Mouse (Mus musculus) CH12.LX (cell line): ENCODE data around the gene Dnajc5.

Experiments used
- CHD1 ChIP-seq: IDR thresholded peaks from 2 replicates; pipeline ENCODE4 v1.6.1; 2012; ENCODE audit warnings: low read depth, low read length, improper control_type of control experiment, inconsistent platforms
- CHD2 ChIP-seq: IDR thresholded peaks from 2 replicates; pipeline ENCODE4 v1.6.1; 2011; ENCODE audit warnings: low read length, improper control_type of control experiment
- CTCF ChIP-seq, 2 experiments: IDR thresholded peaks in 1 of 2; conservative IDR thresholded peaks in 1 of 2; 2 replicates each; pipeline ENCODE4 v1.5.1; 2011 to 2012; ENCODE audit warnings: low read depth in 2 of 2, low read length in 2 of 2, improper control_type of control experiment in 1 of 2, inconsistent platforms in 1 of 2, mild to moderate bottlenecking in 1 of 2, moderate library complexity in 1 of 2
- GABPA ChIP-seq: IDR thresholded peaks from 2 replicates; pipeline ENCODE4 v1.6.1; 2012; ENCODE audit warnings: low read depth, low read length, improper control_type of control experiment, inconsistent platforms; ENCODE audit not compliant: insufficient replicate concordance
- MAZ ChIP-seq: IDR thresholded peaks from 2 replicates; pipeline ENCODE4 v1.6.1; 2012; ENCODE audit warnings: low read depth, mild to moderate bottlenecking, inconsistent platforms, low read length, improper control_type of control experiment, moderate library complexity
- MXI1 ChIP-seq: IDR thresholded peaks from 2 replicates; pipeline ENCODE4 v1.6.1; 2011; ENCODE audit warnings: mild to moderate bottlenecking, low read depth, low read length, improper control_type of control experiment
- POLR2A ChIP-seq: IDR thresholded peaks from 2 replicates; pipeline ENCODE4 v1.6.1; 2011; ENCODE audit warnings: low read depth, mild to moderate bottlenecking, improper control_type of control experiment, low read length
- TCF12 ChIP-seq: IDR thresholded peaks from 2 replicates; pipeline ENCODE4 v1.6.1; 2014; ENCODE audit warnings: low read depth, mild to moderate bottlenecking, inconsistent platforms, low read length, improper control_type of control experiment

DNA sequence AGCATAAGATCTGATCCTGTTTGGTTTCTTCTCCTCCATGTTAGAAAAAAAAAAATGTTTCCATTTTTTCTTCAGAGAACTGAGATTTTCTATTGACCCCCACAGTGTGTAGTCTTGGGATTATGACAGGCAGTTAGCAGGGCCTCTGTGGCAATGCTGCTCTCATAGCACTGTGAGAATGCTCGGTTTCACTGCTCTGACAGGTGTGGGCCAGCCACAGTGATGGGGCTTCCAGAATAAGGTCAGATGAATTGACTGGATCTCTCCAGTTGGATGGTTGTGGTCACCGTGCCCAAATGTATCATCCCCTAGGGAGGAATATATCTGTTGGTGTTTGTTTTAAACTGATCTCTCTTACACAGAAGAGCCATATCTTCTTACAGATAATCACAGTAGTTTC is 11.1 kb upstream of the Dnajc5 start:
- TF ChIP-seq MAZ (no peak), CTCF (conservative IDR thresholded peaks at IDR 0.05 in 1 of 2, IDR thresholded peaks at IDR 0.05 in 1 of 2; ENCODE audit: low read depth in 2 of 2, low read length in 2 of 2) (no peak), CHD2 (no peak), POLR2A (no peak), GABPA (no peak), TCF12 (no peak), MXI1 (no peak), CHD1 (no peak)
